In genomic region chr5:104112511-104112910, GRCm38 (mm10) we compare ENCODE assay signal across 9 mouse cellular contexts. TPM values are rescaled to one million over a fixed set of nuclear protein-coding genes. Genes with fewer than 3 reads are reported as not detected.
DNase-seq lines count a peak whose midpoint lies in the region; ATAC-seq lines count a peak whose summit lies in the region.
"Had no signal": no experiment of that assay in that cellular context is flagged by ENCODE, and none has a peak within 500 bp of the region (broad histone marks: within the 10 kb centered on the region; RNA-seq: fewer than 3 reads in every experiment).

No protein-coding gene starts in this region.

- peak overlapping the region; percentile 64 for H3K27ac ChIP-seq in heart, embryonic 12.5 days (ENCODE audit: poor library complexity, severe bottlenecking)
- peak overlapping the region; percentile 75 for H3K27ac ChIP-seq in embryonic facial prominence, embryonic 12.5 days
- H3K27ac ChIP-seq in hindbrain, embryonic 11.5 days (ENCODE audit: low read depth, low read length): peak overlapping the region; percentile 78
- H3K27ac ChIP-seq in midbrain, embryonic 14.5 days (replicated peaks; ENCODE audit: low read depth, low read length): peak overlapping the region; percentile 63
- H3K27ac ChIP-seq: liver, embryonic 13.5 days had no signal

- H3K4me3 ChIP-seq in heart, embryonic 12.5 days: no peak overlapping the region
- peak overlapping the region; percentile 7; the same call in 1 of the 2 replicates for H3K4me3 ChIP-seq in embryonic facial prominence, embryonic 12.5 days
- H3K4me3 ChIP-seq in hindbrain, embryonic 11.5 days (ENCODE audit: low read depth, low read length): 0 out of 2 replicates have a peak overlapping the region, but pooled peaks have one; percentile 13
- peak overlapping the region; percentile 19; the same call in 1 of the 2 replicates for H3K4me3 ChIP-seq in midbrain, embryonic 14.5 days (replicated peaks; ENCODE audit: low read depth, low read length)
- H3K4me3 ChIP-seq: liver, embryonic 13.5 days had no signal

- DNase-seq in heart, postnatal 4 days: no peak
- DNase-seq in hindbrain, embryonic 11.5 days (ENCODE audit: low spot score): peak; percentile 33
- no peak for DNase-seq in midbrain, embryonic 14.5 days
- no peak for DNase-seq in yolk sac, embryonic 10.5 days (ENCODE audit: low spot score)
- DNase-seq in left cerebral cortex, postnatal 4 days: no peak
- DNase-seq in left cerebral cortex, adult 18-20 months (ENCODE audit: low spot score in 2 of 2): no peak
- DNase-seq: liver, embryonic 13.5 days had no signal

- no peaks in the 10 kb centered on the region for H3K27me3 ChIP-seq in heart, embryonic 12.5 days (replicated peaks)
- no peaks in the 10 kb centered on the region for H3K27me3 ChIP-seq in embryonic facial prominence, embryonic 12.5 days
- H3K27me3 ChIP-seq in hindbrain, embryonic 11.5 days (ENCODE audit: control insufficient read depth, insufficient read depth, low read length): no peaks in the 10 kb centered on the region
- H3K27me3 ChIP-seq in midbrain, embryonic 14.5 days (ENCODE audit: control insufficient read depth, insufficient read depth, low read length): peaks cover 3% of the 10 kb centered on the region; the same call in 1 of the 2 replicates

- no peak for ATAC-seq in heart, embryonic 12.5 days (ENCODE audit: insufficient number of reproducible peaks, low FRiP score)
- ATAC-seq in embryonic facial prominence, embryonic 12.5 days (ENCODE audit: insufficient number of reproducible peaks, insufficient read depth, low FRiP score, low TSS enrichment): no peak
- no peak for ATAC-seq in hindbrain, embryonic 11.5 days (ENCODE audit: low FRiP score)
- ATAC-seq in midbrain, embryonic 14.5 days (ENCODE audit: low FRiP score, low TSS enrichment): no peak

- intact Hi-C loops in left cerebral cortex, postnatal 4 days (cut with DNase I): no loop called here

- H3K9me3 ChIP-seq in heart, embryonic 12.5 days (replicated peaks): no peaks in the 10 kb centered on the region
- no peaks in the 10 kb centered on the region for H3K9me3 ChIP-seq in embryonic facial prominence, embryonic 12.5 days
- no peaks in the 10 kb centered on the region for H3K9me3 ChIP-seq in hindbrain, embryonic 11.5 days (ENCODE audit: control insufficient read depth, low read length)
- H3K9me3 ChIP-seq in midbrain, embryonic 14.5 days (ENCODE audit: control insufficient read depth, low read length): no peaks in the 10 kb centered on the region
- H3K9me3 ChIP-seq: liver, embryonic 13.5 days had no signal

- H3K4me1 ChIP-seq in heart, embryonic 12.5 days (replicated peaks): peaks cover 76% of the 10 kb centered on the region
- peaks cover 50% of the 10 kb centered on the region for H3K4me1 ChIP-seq in embryonic facial prominence, embryonic 12.5 days
- peaks cover 18% of the 10 kb centered on the region for H3K4me1 ChIP-seq in hindbrain, embryonic 11.5 days (replicated peaks; ENCODE audit: control insufficient read depth, insufficient read depth, low read length)
- H3K4me1 ChIP-seq in midbrain, embryonic 14.5 days (ENCODE audit: control insufficient read depth, insufficient read depth, low read length): peaks cover 60% of the 10 kb centered on the region

- 32% methylated on average over 5 of the region's 5 CpGs for WGBS in heart, embryonic 12.5 days
- 16% methylated on average over 5 of the region's 5 CpGs for WGBS in embryonic facial prominence, embryonic 12.5 days
- WGBS in hindbrain, embryonic 11.5 days: 17% methylated on average over 5 of the region's 5 CpGs
- WGBS in midbrain, embryonic 14.5 days: 34% methylated on average over 5 of the region's 5 CpGs

- peak overlapping the region; percentile 55; the same call in 1 of the 2 replicates for H3K9ac ChIP-seq in heart, embryonic 12.5 days
- 0 out of 2 replicates have a peak overlapping the region, but pooled peaks have one; percentile 2 for H3K9ac ChIP-seq in embryonic facial prominence, embryonic 12.5 days
- peak overlapping the region; percentile 12; the same call in 1 of the 2 replicates for H3K9ac ChIP-seq in hindbrain, embryonic 11.5 days (ENCODE audit: low read depth, low read length)
- peak overlapping the region; percentile 17; the same call in 1 of the 2 replicates for H3K9ac ChIP-seq in midbrain, embryonic 14.5 days (replicated peaks; ENCODE audit: low read length)
- H3K9ac ChIP-seq: liver, embryonic 13.5 days had no signal

- H3K4me2 ChIP-seq in heart, embryonic 12.5 days: peak overlapping the region; percentile 50
- peak overlapping the region; percentile 34 for H3K4me2 ChIP-seq in embryonic facial prominence, embryonic 12.5 days (replicated peaks)
- H3K4me2 ChIP-seq in hindbrain, embryonic 11.5 days (replicated peaks; ENCODE audit: low read depth, low read length): peak overlapping the region; percentile 26
- peak overlapping the region; percentile 53 for H3K4me2 ChIP-seq in midbrain, embryonic 14.5 days (ENCODE audit: low read length)
- H3K4me2 ChIP-seq: liver, embryonic 13.5 days had no signal

- no peaks in the 10 kb centered on the region for H3K36me3 ChIP-seq in heart, embryonic 12.5 days
- no peaks in the 10 kb centered on the region for H3K36me3 ChIP-seq in embryonic facial prominence, embryonic 12.5 days
- H3K36me3 ChIP-seq in hindbrain, embryonic 11.5 days (ENCODE audit: control insufficient read depth, insufficient read depth, low read length): no peaks in the 10 kb centered on the region
- H3K36me3 ChIP-seq in midbrain, embryonic 14.5 days (ENCODE audit: control insufficient read depth, insufficient read depth, low read length): no peaks in the 10 kb centered on the region
- H3K36me3 ChIP-seq: liver, embryonic 13.5 days had no signal

RNA-seq across cellular contexts. Expression of gene Sparcl1, which starts 1.0 kb away (rescaled TPM):
- 21.2 and 25.4 TPM in 2 replicates for polyA plus RNA-seq in heart, embryonic 12.5 days (2016; fragmentation: Nextera tagmentation; extraction: Ambion mirVana)
- total RNA-seq in heart, postnatal 4 days (2021): 100 to 1,000 TPM; 242 to 250 TPM
- polyA plus RNA-seq in embryonic facial prominence, embryonic 12.5 days (2016; fragmentation: Nextera tagmentation; extraction: Ambion mirVana): 50.1 and 50.9 TPM in 2 replicates
- 61.5 and 61.9 TPM in 2 replicates for polyA plus RNA-seq in hindbrain, embryonic 11.5 days (2014; fragmentation: Nextera tagmentation; extraction: Ambion mirVana)
- polyA plus RNA-seq in midbrain, embryonic 14.5 days (2014; fragmentation: Nextera tagmentation; extraction: Ambion mirVana): 118 and 147 TPM in 2 replicates
- 100 to 1,000 TPM; 465 to 498 TPM for total RNA-seq in left cerebral cortex, postnatal 4 days (2021)
- 1,000 to 10,000 TPM; 1,509 to 1,567 TPM for total RNA-seq in left cerebral cortex, adult 18-20 months (2021)

RNA-seq across cellular contexts. Expression of gene Gm17660, which starts 35.1 kb away (rescaled TPM):
- not detected in 2 replicates for polyA plus RNA-seq in heart, embryonic 12.5 days (2016; fragmentation: Nextera tagmentation; extraction: Ambion mirVana)
- not detected for total RNA-seq in heart, postnatal 4 days (2021)
- polyA plus RNA-seq in embryonic facial prominence, embryonic 12.5 days (2016; fragmentation: Nextera tagmentation; extraction: Ambion mirVana): not detected in 2 replicates
- not detected in 2 replicates for polyA plus RNA-seq in hindbrain, embryonic 11.5 days (2014; fragmentation: Nextera tagmentation; extraction: Ambion mirVana)
- not detected in 2 replicates for polyA plus RNA-seq in midbrain, embryonic 14.5 days (2014; fragmentation: Nextera tagmentation; extraction: Ambion mirVana)
- total RNA-seq in left cerebral cortex, postnatal 4 days (2021): not detected
- not detected for total RNA-seq in left cerebral cortex, adult 18-20 months (2021)
- polyA plus RNA-seq: liver, embryonic 13.5 days had no signal

RNA-seq across cellular contexts. Expression of gene Dspp, which starts 58.0 kb away (rescaled TPM):
- polyA plus RNA-seq in heart, embryonic 12.5 days (2016; fragmentation: Nextera tagmentation; extraction: Ambion mirVana): not detected in 2 replicates
- not detected for total RNA-seq in heart, postnatal 4 days (2021)
- polyA plus RNA-seq in embryonic facial prominence, embryonic 12.5 days (2016; fragmentation: Nextera tagmentation; extraction: Ambion mirVana): not detected in 2 replicates
- polyA plus RNA-seq in hindbrain, embryonic 11.5 days (2014; fragmentation: Nextera tagmentation; extraction: Ambion mirVana): not detected in 2 replicates
- not detected in 2 replicates for polyA plus RNA-seq in midbrain, embryonic 14.5 days (2014; fragmentation: Nextera tagmentation; extraction: Ambion mirVana)
- not detected for total RNA-seq in left cerebral cortex, postnatal 4 days (2021)
- under 1 TPM in 1 of 2 experiments, not detected in 1; 0.16 TPM for total RNA-seq in left cerebral cortex, adult 18-20 months (2021)
- polyA plus RNA-seq: liver, embryonic 13.5 days had no signal

Comparison
In these comparisons a context has a peak if more than half of its experiments do, and no peak if none do; other contexts are left out.
1. H3K9ac ChIP-seq: peak in every context shown above with its lines; median percentile 55 in heart, embryonic 12.5 days; 17 in midbrain, embryonic 14.5 days; 12 in hindbrain, embryonic 11.5 days; 2 in embryonic facial prominence, embryonic 12.5 days.